Mouse (Mus musculus) small intestine, adult 2 months (tissue): ENCODE data around the gene Glud1.

Source experiments
- CTCF ChIP-seq: fragments of 200-500 bp; IDR thresholded peaks from 2 replicates; pipeline ENCODE4 v1.5.1; 2012; ENCODE audit warnings: low read depth, mild to moderate bottlenecking, control low read depth, inconsistent platforms, low read length, moderate library complexity, mixed read lengths; ENCODE audit not compliant: insufficient replicate concordance, insufficient read length; ENCODE audit errors: extremely low read depth
- POLR2A ChIP-seq: fragments of 200-500 bp; IDR thresholded peaks from 2 replicates; pipeline ENCODE4 v1.6.1; 2012; ENCODE audit warnings: low read depth, mild to moderate bottlenecking, control low read depth, inconsistent platforms, low read length, moderate library complexity

- TF ChIP-seq CTCF (no peak), POLR2A (no peak)
Measured at GRCm38 (mm10) chr14:34293641-34294040, 16.9 kb upstream of the Glud1 start.
